Mouse (Mus musculus): Measurements from ENCODE around the gene Krtdap. TPM values are rescaled to one million over a fixed set of nuclear protein-coding genes. Genes with fewer than 3 reads are reported as not detected.

Krtdap gene
- polyA plus RNA-seq, 1 experiment from 2014 or later, result 36.0 TPM

GRCm38 (mm10) chr7:30837277-30837676 is 49.6 kb downstream of the Krtdap start:
- no peak for DNase-seq (ENCODE audit: low spot score)

GRCm38 (mm10) chr7:30840306-30840705 is 52.6 kb downstream of the Krtdap start:
- DNase-seq (ENCODE audit: low spot score), result no peak

Other genes with a start within 250 kb of the Krtdap start
- gene Hspb6, start 235.7 kb upstream of the Krtdap start, polyA plus RNA-seq (2015; fragmentation: Nextera tagmentation; extraction: Ambion mirVana), result 6.9 and 7.5 TPM in 2 replicates
- 3.6 and 5.2 TPM in 2 replicates for gene Proser3, start 235.6 kb upstream of the Krtdap start, polyA plus RNA-seq (2015; fragmentation: Nextera tagmentation; extraction: Ambion mirVana)
- gene Lin37, start 228.1 kb upstream of the Krtdap start, polyA plus RNA-seq (2015; fragmentation: Nextera tagmentation; extraction: Ambion mirVana), result 91.1 and 96.6 TPM in 2 replicates
- gene U2af1l4, start 224.6 kb upstream of the Krtdap start, polyA plus RNA-seq (2015; fragmentation: Nextera tagmentation; extraction: Ambion mirVana), result 101 and 112 TPM in 2 replicates
- gene Gm49396, start 224.6 kb upstream of the Krtdap start, polyA plus RNA-seq (2015; fragmentation: Nextera tagmentation; extraction: Ambion mirVana), result 8.4 and 9.8 TPM in 2 replicates
- gene Psenen, start 224.3 kb upstream of the Krtdap start, polyA plus RNA-seq (2015; fragmentation: Nextera tagmentation; extraction: Ambion mirVana), result 203 and 204 TPM in 2 replicates
- 4.0 and 7.8 TPM in 2 replicates for gene Igflr1, start 222.5 kb upstream of the Krtdap start, polyA plus RNA-seq (2015; fragmentation: Nextera tagmentation; extraction: Ambion mirVana)
- gene Kmt2b, start 199.2 kb upstream of the Krtdap start, polyA plus RNA-seq (2015; fragmentation: Nextera tagmentation; extraction: Ambion mirVana), result 7.2 and 9.3 TPM in 2 replicates
- 0.31 and 0.32 TPM in 2 replicates for gene Zbtb32, start 189.0 kb upstream of the Krtdap start, polyA plus RNA-seq (2015; fragmentation: Nextera tagmentation; extraction: Ambion mirVana)
- 0.75 and 0.90 TPM in 2 replicates for gene Upk1a, start 175.0 kb upstream of the Krtdap start, polyA plus RNA-seq (2015; fragmentation: Nextera tagmentation; extraction: Ambion mirVana)
- gene Cox6b1, start 161.7 kb upstream of the Krtdap start, polyA plus RNA-seq (2015; fragmentation: Nextera tagmentation; extraction: Ambion mirVana), result 989 and 1,078 TPM in 2 replicates
- not detected in 2 replicates for gene Etv2, start 152.0 kb upstream of the Krtdap start, polyA plus RNA-seq (2015; fragmentation: Nextera tagmentation; extraction: Ambion mirVana)
- gene Rbm42, start 137.6 kb upstream of the Krtdap start, polyA plus RNA-seq (2015; fragmentation: Nextera tagmentation; extraction: Ambion mirVana), result 151 and 153 TPM in 2 replicates
- 50.2 and 51.0 TPM in 2 replicates for gene Haus5, start 122.9 kb upstream of the Krtdap start, polyA plus RNA-seq (2015; fragmentation: Nextera tagmentation; extraction: Ambion mirVana)
- gene Pmis2, start 116.3 kb upstream of the Krtdap start, polyA plus RNA-seq (2015; fragmentation: Nextera tagmentation; extraction: Ambion mirVana), result not detected in 2 replicates
- 0.81 and 1.2 TPM in 2 replicates for gene 2200002J24Rik, start 89.0 kb upstream of the Krtdap start, polyA plus RNA-seq (2015; fragmentation: Nextera tagmentation; extraction: Ambion mirVana)
- gene Atp4a, start 75.7 kb upstream of the Krtdap start, polyA plus RNA-seq (2015; fragmentation: Nextera tagmentation; extraction: Ambion mirVana), result 1.4 and 1.5 TPM in 2 replicates
- 173 and 184 TPM in 2 replicates for gene Tmem147, start 58.4 kb upstream of the Krtdap start, polyA plus RNA-seq (2015; fragmentation: Nextera tagmentation; extraction: Ambion mirVana)
- 0.43 TPM in 1 of 2 replicates, not detected in the other for gene Gapdhs, start 44.2 kb upstream of the Krtdap start, polyA plus RNA-seq (2015; fragmentation: Nextera tagmentation; extraction: Ambion mirVana)
- gene Sbsn, start 36.4 kb upstream of the Krtdap start, polyA plus RNA-seq (2015; fragmentation: Nextera tagmentation; extraction: Ambion mirVana), result 2.0 and 4.1 TPM in 2 replicates
- 10.7 and 12.7 TPM in 2 replicates for gene Dmkn, start 24.1 kb upstream of the Krtdap start, polyA plus RNA-seq (2015; fragmentation: Nextera tagmentation; extraction: Ambion mirVana)
- gene Ffar2, start 35.9 kb downstream of the Krtdap start, polyA plus RNA-seq (2015; fragmentation: Nextera tagmentation; extraction: Ambion mirVana), result 0.95 and 1.5 TPM in 2 replicates
- 0.10 TPM in 1 of 2 replicates, not detected in the other for gene Ffar3, start 68.3 kb downstream of the Krtdap start, polyA plus RNA-seq (2015; fragmentation: Nextera tagmentation; extraction: Ambion mirVana)
- not detected in 2 replicates for gene Ffar1, start 73.7 kb downstream of the Krtdap start, polyA plus RNA-seq (2015; fragmentation: Nextera tagmentation; extraction: Ambion mirVana)
- 0.40 and 0.99 TPM in 2 replicates for gene Cd22, start 92.4 kb downstream of the Krtdap start, polyA plus RNA-seq (2015; fragmentation: Nextera tagmentation; extraction: Ambion mirVana)
- 0.42 and 0.46 TPM in 2 replicates for gene Mag, start 127.0 kb downstream of the Krtdap start, polyA plus RNA-seq (2015; fragmentation: Nextera tagmentation; extraction: Ambion mirVana)
- 2.1 TPM in 2 replicates for gene Hamp2, start 136.8 kb downstream of the Krtdap start, polyA plus RNA-seq (2015; fragmentation: Nextera tagmentation; extraction: Ambion mirVana)
- gene Hamp, start 156.1 kb downstream of the Krtdap start, polyA plus RNA-seq (2015; fragmentation: Nextera tagmentation; extraction: Ambion mirVana), result 2.4 and 2.9 TPM in 2 replicates
- 20.7 and 23.6 TPM in 2 replicates for gene Usf2, start 168.9 kb downstream of the Krtdap start, polyA plus RNA-seq (2015; fragmentation: Nextera tagmentation; extraction: Ambion mirVana)
- 12.7 and 13.8 TPM in 2 replicates for gene Lsr, start 185.6 kb downstream of the Krtdap start, polyA plus RNA-seq (2015; fragmentation: Nextera tagmentation; extraction: Ambion mirVana)
- 1.3 and 1.6 TPM in 2 replicates for gene Fam187b, start 185.9 kb downstream of the Krtdap start, polyA plus RNA-seq (2015; fragmentation: Nextera tagmentation; extraction: Ambion mirVana)